Mouse (Mus musculus) liver, embryonic 14.5 days (tissue): ENCODE results near the gene Top3a.

Experiments used
- CTCF ChIP-seq: IDR thresholded peaks from 2 replicates; pipeline ENCODE4 v1.5.1; 2016; ENCODE audit warnings: antibody characterized with exemption, low read depth, control low read depth
- EP300 ChIP-seq: IDR thresholded peaks from 2 replicates; pipeline ENCODE4 v1.6.1; 2016; ENCODE audit warnings: antibody characterized with exemption, low read depth

DNA sequence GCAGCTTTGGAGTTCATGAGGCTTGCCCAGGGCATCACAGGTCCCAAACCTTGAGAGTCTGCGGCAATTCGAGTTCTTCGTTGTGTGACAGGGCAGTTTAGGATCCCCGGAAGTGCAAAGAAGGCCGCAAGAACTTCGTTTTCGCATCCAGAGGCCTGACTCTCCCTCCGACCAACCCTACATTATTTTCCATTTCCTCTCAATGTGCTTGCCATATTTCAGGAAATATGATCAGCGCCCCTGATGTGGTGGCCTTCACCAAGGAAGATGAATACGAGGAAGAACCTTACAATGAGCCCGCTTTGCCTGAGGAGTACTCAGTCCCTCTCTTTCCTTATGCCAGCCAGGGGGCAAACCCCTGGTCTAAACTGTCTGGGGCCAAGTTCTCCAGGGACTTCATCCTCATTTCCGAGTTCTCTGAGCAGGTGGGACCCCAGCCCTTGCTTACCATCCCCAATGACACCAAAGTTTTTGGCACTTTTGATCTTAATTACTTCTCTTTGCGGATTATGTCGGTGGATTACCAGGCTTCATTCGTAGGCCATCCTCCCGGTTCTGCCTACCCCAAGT is 721 bp upstream of the Top3a start:
- TF ChIP-seq CTCF = no peak
- TF ChIP-seq EP300 = no peak
